ENCODE assay signal across 8 mouse cellular contexts in the genomic region with DNA sequence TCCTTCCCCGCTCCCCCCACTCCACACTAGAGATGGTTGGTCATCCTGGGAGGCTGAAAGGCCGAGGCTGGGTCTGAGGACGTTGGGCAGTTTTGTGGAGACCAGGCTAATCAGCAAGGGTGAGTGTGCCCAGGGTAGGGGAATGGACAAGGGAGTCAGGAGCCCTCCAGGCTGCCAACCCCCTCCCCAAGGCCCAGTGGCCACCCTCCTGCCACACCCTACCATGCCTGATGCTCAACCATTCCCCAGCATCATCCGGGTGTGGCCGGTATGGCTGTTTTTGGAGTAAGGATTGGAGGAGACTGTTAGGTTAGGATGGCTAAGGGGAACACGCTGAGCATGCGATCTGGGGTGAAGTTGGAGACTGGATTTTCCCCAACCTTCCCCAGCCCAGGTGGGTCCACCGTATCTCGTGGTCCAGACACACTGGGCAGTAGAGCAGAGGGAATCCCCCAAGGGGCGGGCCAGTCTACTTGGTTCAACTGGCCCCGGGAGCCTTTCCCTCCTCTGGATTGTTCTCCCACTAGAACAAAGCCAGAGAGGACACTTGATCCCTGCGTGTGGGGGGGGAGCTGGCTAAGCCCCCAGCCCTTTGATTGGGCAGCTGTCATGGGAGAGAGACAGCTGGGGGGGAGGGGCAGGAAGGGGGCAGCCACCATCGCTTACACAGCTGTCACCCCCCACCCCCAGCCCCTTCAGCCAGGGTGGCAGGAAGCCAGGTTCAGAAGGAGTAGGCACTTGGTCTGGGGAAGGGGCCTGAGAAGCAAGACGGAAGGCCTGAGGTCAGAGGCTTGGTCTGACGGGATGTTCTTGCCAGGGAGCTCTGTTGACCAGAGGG. TPM values are rescaled to one million over a fixed set of nuclear protein-coding genes. Genes with fewer than 3 reads are reported as not detected.
DNase-seq lines count a peak whose midpoint lies in the region; ATAC-seq lines count a peak whose summit lies in the region.

No protein-coding gene starts in this region.

- peaks cover 23% of the 10 kb centered on the region for H3K36me3 ChIP-seq in kidney, embryonic 14.5 days (ENCODE audit: control insufficient read depth, insufficient read depth, low read length)
- 0 out of 2 replicates have a peak, but pooled peaks cover 9% of the 10 kb centered on the region for H3K36me3 ChIP-seq in heart, embryonic 16.5 days (ENCODE audit: control insufficient read depth, insufficient read depth)
- H3K36me3 ChIP-seq in midbrain, embryonic 15.5 days (replicated peaks) = peaks cover 5% of the 10 kb centered on the region

- peak overlapping the region; percentile 82 for H3K4me3 ChIP-seq in kidney, embryonic 14.5 days (ENCODE audit: low read length)
- H3K4me3 ChIP-seq in heart, embryonic 16.5 days (ENCODE audit: low read length) = no peak overlapping the region
- peak overlapping the region; percentile 70 for H3K4me3 ChIP-seq in midbrain, embryonic 15.5 days

- H3K9ac ChIP-seq in kidney, embryonic 14.5 days (ENCODE audit: low read depth, low read length) = peak overlapping the region; percentile 82
- peak overlapping the region; percentile 23 for H3K9ac ChIP-seq in heart, embryonic 16.5 days (ENCODE audit: low read length)
- H3K9ac ChIP-seq in midbrain, embryonic 15.5 days = peak overlapping the region; percentile 87

- no peaks in the 10 kb centered on the region for H3K27me3 ChIP-seq in kidney, embryonic 14.5 days (ENCODE audit: control insufficient read depth, insufficient read depth, low read length)
- H3K27me3 ChIP-seq in heart, embryonic 16.5 days (ENCODE audit: control insufficient read depth, insufficient read depth, low read length) = no peaks in the 10 kb centered on the region
- no peaks in the 10 kb centered on the region for H3K27me3 ChIP-seq in midbrain, embryonic 15.5 days (replicated peaks)

- WGBS in kidney, embryonic 14.5 days = 29% methylated on average over 15 of the region's 15 CpGs
- 39% methylated on average over 15 of the region's 15 CpGs for WGBS in heart, embryonic 16.5 days
- WGBS in midbrain, embryonic 15.5 days = 24% methylated on average over 15 of the region's 15 CpGs

- peak overlapping the region; percentile 90 for H3K27ac ChIP-seq in kidney, embryonic 14.5 days (ENCODE audit: low read depth, low read length)
- H3K27ac ChIP-seq in heart, embryonic 16.5 days (ENCODE audit: low read length) = peak overlapping the region; percentile 65
- H3K27ac ChIP-seq in midbrain, embryonic 15.5 days = peak overlapping the region; percentile 91

- H3K4me1 ChIP-seq in kidney, embryonic 14.5 days (ENCODE audit: control insufficient read depth, insufficient read depth, low read length) = peaks cover 60% of the 10 kb centered on the region
- peaks cover 51% of the 10 kb centered on the region for H3K4me1 ChIP-seq in heart, embryonic 16.5 days (ENCODE audit: control insufficient read depth, insufficient read depth, low read length)
- peaks cover 79% of the 10 kb centered on the region for H3K4me1 ChIP-seq in midbrain, embryonic 15.5 days

- H3K4me2 ChIP-seq in kidney, embryonic 14.5 days (replicated peaks; ENCODE audit: low read depth, low read length) = peak overlapping the region; percentile 96
- H3K4me2 ChIP-seq in heart, embryonic 16.5 days (ENCODE audit: low read depth, low read length) = peak overlapping the region; percentile 40; the same call in 1 of the 2 replicates
- peak overlapping the region; percentile 77 for H3K4me2 ChIP-seq in midbrain, embryonic 15.5 days

- peak; percentile 13 for ATAC-seq in kidney, embryonic 14.5 days (ENCODE audit: low FRiP score, low TSS enrichment)
- ATAC-seq in heart, embryonic 16.5 days (replicated peaks; ENCODE audit: extremely low read depth, insufficient read depth, low FRiP score) = no peak
- ATAC-seq in midbrain, embryonic 15.5 days (replicated peaks) = no peak

- no peaks in the 10 kb centered on the region for H3K9me3 ChIP-seq in kidney, embryonic 14.5 days (ENCODE audit: control insufficient read depth, low read length)
- H3K9me3 ChIP-seq in heart, embryonic 16.5 days (replicated peaks; ENCODE audit: control insufficient read depth, low read length) = no peaks in the 10 kb centered on the region
- H3K9me3 ChIP-seq in midbrain, embryonic 15.5 days = no peaks in the 10 kb centered on the region

- DNase-seq in kidney, adult 8-10 months = no peak
- DNase-seq in cerebellum, postnatal 14 days = peak; percentile 61 to 81
- DNase-seq in urinary bladder, adult 2 months (ENCODE audit: low spot score) = no peak
- DNase-seq in spleen, postnatal 4 days (ENCODE audit: low spot score in 2 of 2) = no peak
- no peak for DNase-seq in frontal cortex, postnatal 36 days (ENCODE audit: low spot score in 2 of 2)

RNA-seq across cellular contexts. Expression of a gene that starts 3.5 kb away (rescaled TPM):
- 129 and 147 TPM in 2 replicates for polyA plus RNA-seq in kidney, embryonic 14.5 days (2014; fragmentation: Nextera tagmentation; extraction: Ambion mirVana)
- polyA plus RNA-seq in heart, embryonic 16.5 days (2015; fragmentation: Nextera tagmentation; extraction: Ambion mirVana) = 64.8 and 69.9 TPM in 2 replicates
- polyA plus RNA-seq in midbrain, embryonic 15.5 days (2015; fragmentation: Nextera tagmentation; extraction: Ambion mirVana) = 295 and 310 TPM in 2 replicates
- 42.5 and 47.9 TPM in 2 replicates for polyA plus RNA-seq in urinary bladder, adult 2 months (2012; rRNA removed)

RNA-seq across cellular contexts. Expression of a gene that starts 9.1 kb away (rescaled TPM):
- 50.2 and 58.8 TPM in 2 replicates for polyA plus RNA-seq in kidney, embryonic 14.5 days (2014; fragmentation: Nextera tagmentation; extraction: Ambion mirVana)
- 60.5 and 61.0 TPM in 2 replicates for polyA plus RNA-seq in heart, embryonic 16.5 days (2015; fragmentation: Nextera tagmentation; extraction: Ambion mirVana)
- polyA plus RNA-seq in midbrain, embryonic 15.5 days (2015; fragmentation: Nextera tagmentation; extraction: Ambion mirVana) = 71.2 and 71.3 TPM in 2 replicates
- 44.9 and 46.9 TPM in 2 replicates for polyA plus RNA-seq in urinary bladder, adult 2 months (2012; rRNA removed)

RNA-seq across cellular contexts. Expression of a gene that starts 9.2 kb away (rescaled TPM):
- 0.37 and 0.66 TPM in 2 replicates for polyA plus RNA-seq in kidney, embryonic 14.5 days (2014; fragmentation: Nextera tagmentation; extraction: Ambion mirVana)
- polyA plus RNA-seq in heart, embryonic 16.5 days (2015; fragmentation: Nextera tagmentation; extraction: Ambion mirVana) = 0.13 and 0.16 TPM in 2 replicates
- 1.2 and 1.4 TPM in 2 replicates for polyA plus RNA-seq in midbrain, embryonic 15.5 days (2015; fragmentation: Nextera tagmentation; extraction: Ambion mirVana)
- polyA plus RNA-seq in urinary bladder, adult 2 months (2012; rRNA removed) = 0.29 and 0.33 TPM in 2 replicates

RNA-seq across cellular contexts. Expression of a gene that starts 9.3 kb away (rescaled TPM):
- 18.7 and 25.6 TPM in 2 replicates for polyA plus RNA-seq in kidney, embryonic 14.5 days (2014; fragmentation: Nextera tagmentation; extraction: Ambion mirVana)
- 10.0 and 10.7 TPM in 2 replicates for polyA plus RNA-seq in heart, embryonic 16.5 days (2015; fragmentation: Nextera tagmentation; extraction: Ambion mirVana)
- polyA plus RNA-seq in midbrain, embryonic 15.5 days (2015; fragmentation: Nextera tagmentation; extraction: Ambion mirVana) = 8.9 and 11.0 TPM in 2 replicates
- 69.6 and 84.4 TPM in 2 replicates for polyA plus RNA-seq in urinary bladder, adult 2 months (2012; rRNA removed)

RNA-seq across cellular contexts. Expression of a gene that starts 18.4 kb away (rescaled TPM):
- 41.1 and 44.5 TPM in 2 replicates for polyA plus RNA-seq in kidney, embryonic 14.5 days (2014; fragmentation: Nextera tagmentation; extraction: Ambion mirVana)
- polyA plus RNA-seq in heart, embryonic 16.5 days (2015; fragmentation: Nextera tagmentation; extraction: Ambion mirVana) = 27.5 and 27.8 TPM in 2 replicates
- 20.7 TPM in 2 replicates for polyA plus RNA-seq in midbrain, embryonic 15.5 days (2015; fragmentation: Nextera tagmentation; extraction: Ambion mirVana)
- polyA plus RNA-seq in urinary bladder, adult 2 months (2012; rRNA removed) = 7.8 and 10.2 TPM in 2 replicates

Comparison
In these comparisons a context has a peak if more than half of its experiments do, and no peak if none do; other contexts are left out.
1. H3K4me2 ChIP-seq: peak in every context shown above with its lines; median percentile 96 in kidney, embryonic 14.5 days; 77 in midbrain, embryonic 15.5 days; 40 in heart, embryonic 16.5 days.
2. H3K9ac ChIP-seq: peak in every context shown above with its lines; median percentile 87 in midbrain, embryonic 15.5 days; 82 in kidney, embryonic 14.5 days; 23 in heart, embryonic 16.5 days.
3. DNase-seq: peak in cerebellum, postnatal 14 days (2 of 2); none in kidney, adult 8-10 months (0 of 2), urinary bladder, adult 2 months (single experiment), spleen, postnatal 4 days (0 of 2) and frontal cortex, postnatal 36 days (0 of 2).
4. Peak in every context shown above with its lines, with median percentiles within 50 percentile points of each other: H3K27ac ChIP-seq.